ENCODE assay signal across 8 mouse cellular contexts in genomic region chr11:88467498-88468245, GRCm38 (mm10).
DNase-seq lines count a peak whose midpoint lies in the region; TF ChIP-seq lines count a peak whose summit lies in the region.
"Had no signal": no experiment of that assay in that cellular context is flagged by ENCODE, and none has a peak within 500 bp of the region (broad histone marks: within the 10 kb centered on the region; RNA-seq: fewer than 3 reads in every experiment).

No protein-coding gene starts in this region.

- H3K4me1 ChIP-seq in hindbrain, embryonic 10.5 days (replicated peaks): peaks cover 85% of the 10 kb centered on the region
- H3K4me1 ChIP-seq: liver, embryonic 15.5 days had no signal

- H3K36me3 ChIP-seq in C2C12 (ENCODE audit: control insufficient read depth, insufficient read depth): no peaks in the 10 kb centered on the region
- peaks cover 58% of the 10 kb centered on the region for H3K36me3 ChIP-seq in hindbrain, embryonic 10.5 days
- H3K36me3 ChIP-seq: liver, embryonic 15.5 days had no signal

- no peaks in the 10 kb centered on the region for H3K79me2 ChIP-seq in C2C12 (ENCODE audit: control insufficient read depth, insufficient read depth)

- H3K79me3 ChIP-seq in C2C12 (ENCODE audit: low read depth): no peaks in the 10 kb centered on the region

- intact Hi-C loops in left cerebral cortex, postnatal 36 days (cut with DNase I): no loop called here

- H3K27me3 ChIP-seq in C2C12 (ENCODE audit: control insufficient read depth, insufficient read depth, insufficient read length): no peaks in the 10 kb centered on the region
- no peaks in the 10 kb centered on the region for H3K27me3 ChIP-seq in hindbrain, embryonic 10.5 days (ENCODE audit: insufficient read depth, poor library complexity, severe bottlenecking)
- H3K27me3 ChIP-seq: liver, embryonic 15.5 days had no signal

- no peak overlapping the region for H3ac ChIP-seq in C2C12 (ENCODE audit: control insufficient read depth, insufficient read length, low read depth)

- no peak for TF ChIP-seq CTCF in C2C12 (IDR thresholded peaks at IDR 0.05; ENCODE audit: control insufficient read depth, insufficient read depth, insufficient read length)

- no peak overlapping the region for H3K4me3 ChIP-seq in C2C12 (ENCODE audit: insufficient read depth, poor library complexity, severe bottlenecking)
- no peak overlapping the region for H3K4me3 ChIP-seq in hindbrain, embryonic 10.5 days
- H3K4me3 ChIP-seq: liver, embryonic 15.5 days had no signal

- WGBS in hindbrain, embryonic 10.5 days: 82% methylated on average over 18 of the region's 18 CpGs

- peak; percentile 95 for DNase-seq in 3T3-L1 (ENCODE audit: low read depth, low spot score)
- peak; percentile 67 for DNase-seq in fibroblast of lung, adult 2 months (ENCODE audit: low read depth)
- no peak for DNase-seq in hindbrain, embryonic 10.5 days (ENCODE audit: low spot score)
- peak; percentile 19 to 35 for DNase-seq in left cerebral cortex, postnatal 36 days (ENCODE audit: low spot score in 2 of 2)
- DNase-seq in right cerebral cortex, postnatal 25 days: peak; percentile 33
- no peak for DNase-seq in spleen, postnatal 10 days (ENCODE audit: low spot score in 2 of 2)

- no peaks in the 10 kb centered on the region for H3K9me3 ChIP-seq in hindbrain, embryonic 10.5 days
- H3K9me3 ChIP-seq: liver, embryonic 15.5 days had no signal

- peak overlapping the region; percentile 79 for H3K27ac ChIP-seq in hindbrain, embryonic 10.5 days
- H3K27ac ChIP-seq: liver, embryonic 15.5 days had no signal

TF ChIP-seq in C2C12, 6 proteins besides CTCF, POLR2A, EP300 and RAD21:
- no peak for TF ChIP-seq FOSL1 (IDR thresholded peaks at IDR 0.05; ENCODE audit: insufficient read depth, low read length, poor library complexity, severe bottlenecking)
- TF ChIP-seq MYOD1 (IDR thresholded peaks at IDR 0.05; ENCODE audit: control insufficient read depth, insufficient read length, low read depth): peak; percentile 35
TF ChIP-seq in C2C12: peak in this region for 1.

Comparison
In these comparisons a context has a peak if more than half of its experiments do, and no peak if none do; other contexts are left out.
1. DNase-seq: peak in 3T3-L1 (single experiment), fibroblast of lung, adult 2 months (single experiment), left cerebral cortex, postnatal 36 days (2 of 2) and right cerebral cortex, postnatal 25 days (single experiment); none in hindbrain, embryonic 10.5 days (single experiment) and spleen, postnatal 10 days (0 of 2).